Mouse (Mus musculus) gastrocnemius, adult 2 months (tissue): ENCODE measurements at regions not wholly inside any gene's neighbourhood (a gene's known extent, or its start where the extent isn't known, plus 50 kb on each side); places are given as distances from the start of the nearest gene placed in this dataset.

Experiments used
- DNase-seq: peaks from one replicate; pipeline ENCODE4 v3.0.0; 2022
- H3K27ac ChIP-seq: fragments of 200-600 bp; 2 replicates; pipeline ENCODE4 v1.8.1; 2022; ENCODE audit warnings: mild to moderate bottlenecking
- H3K4me3 ChIP-seq: fragments of 200-600 bp; 2 replicates; pipeline ENCODE4 v1.8.1; 2022; ENCODE audit warnings: mild to moderate bottlenecking, moderate library complexity
- CTCF ChIP-seq: fragments of 200-600 bp; IDR thresholded peaks from 2 replicates; pipeline ENCODE4 v1.8.1; 2022; ENCODE audit warnings: antibody characterized with exemption, mild to moderate bottlenecking, moderate library complexity
- intact Hi-C: fragments of 180-260 bp; cut with DNase I; formaldehyde crosslinking; loops from one replicate; pipeline ENCODE4 v1.15.1; 2025

DNA sequence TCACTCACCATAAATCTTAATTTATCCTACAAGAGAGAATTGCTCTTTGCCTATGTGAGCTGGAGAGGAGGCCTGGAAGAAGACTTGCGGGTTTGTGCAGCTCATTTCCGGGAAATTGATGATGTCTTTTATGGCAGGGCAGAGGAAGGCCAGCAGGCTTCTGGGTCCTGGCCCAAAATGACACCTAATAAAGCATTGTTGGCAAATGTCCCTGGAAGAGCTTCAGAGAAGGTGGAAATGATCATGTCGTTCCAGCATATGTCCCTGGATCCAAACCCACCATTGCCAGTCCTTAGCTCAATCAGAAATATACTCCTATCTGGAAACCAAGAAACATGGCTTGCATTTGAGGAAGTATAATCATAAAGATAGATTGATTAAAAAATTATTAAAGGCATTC is 427.9 kb upstream of the 3110018I06Rik start:
- DNase-seq = no peak
- intact Hi-C loops = no loop called here
- TF ChIP-seq CTCF = no peak
- no peak overlapping the region for H3K4me3 ChIP-seq
- H3K27ac ChIP-seq = no peak overlapping the region

DNA sequence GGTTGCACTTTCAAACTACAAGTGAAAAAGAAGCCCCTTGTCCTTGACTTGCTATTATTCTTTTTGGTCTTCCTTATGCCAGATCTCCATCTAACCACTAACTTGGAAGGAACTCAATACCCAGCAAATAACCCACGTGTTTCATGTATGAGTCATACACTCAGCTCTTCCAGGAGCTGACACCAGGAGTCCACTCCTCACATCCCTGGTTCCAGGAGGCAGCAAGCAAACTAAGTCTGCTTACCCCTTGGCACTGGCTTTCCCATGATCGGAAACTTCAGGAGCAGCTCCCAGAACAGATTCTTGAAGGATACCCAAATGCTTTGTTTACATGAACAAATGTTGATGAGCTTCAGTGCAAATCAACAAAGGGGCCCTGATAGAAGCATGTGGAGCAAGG is 421.1 kb upstream of the 3110018I06Rik start:
- Histone ChIP-seq H3K27ac (no peak overlapping the region), H3K4me3 (no peak overlapping the region)
- intact Hi-C loops = no loop called here
- no peak for TF ChIP-seq CTCF
- DNase-seq = no peak

GRCm38 (mm10) chr12:107082541-107082940 is 405.9 kb upstream of the 3110018I06Rik start:
- Histone ChIP-seq H3K4me3 (no peak overlapping the region), H3K27ac (no peak overlapping the region)
- intact Hi-C loops = no loop called here
- TF ChIP-seq CTCF = no peak
- DNase-seq = no peak

DNA sequence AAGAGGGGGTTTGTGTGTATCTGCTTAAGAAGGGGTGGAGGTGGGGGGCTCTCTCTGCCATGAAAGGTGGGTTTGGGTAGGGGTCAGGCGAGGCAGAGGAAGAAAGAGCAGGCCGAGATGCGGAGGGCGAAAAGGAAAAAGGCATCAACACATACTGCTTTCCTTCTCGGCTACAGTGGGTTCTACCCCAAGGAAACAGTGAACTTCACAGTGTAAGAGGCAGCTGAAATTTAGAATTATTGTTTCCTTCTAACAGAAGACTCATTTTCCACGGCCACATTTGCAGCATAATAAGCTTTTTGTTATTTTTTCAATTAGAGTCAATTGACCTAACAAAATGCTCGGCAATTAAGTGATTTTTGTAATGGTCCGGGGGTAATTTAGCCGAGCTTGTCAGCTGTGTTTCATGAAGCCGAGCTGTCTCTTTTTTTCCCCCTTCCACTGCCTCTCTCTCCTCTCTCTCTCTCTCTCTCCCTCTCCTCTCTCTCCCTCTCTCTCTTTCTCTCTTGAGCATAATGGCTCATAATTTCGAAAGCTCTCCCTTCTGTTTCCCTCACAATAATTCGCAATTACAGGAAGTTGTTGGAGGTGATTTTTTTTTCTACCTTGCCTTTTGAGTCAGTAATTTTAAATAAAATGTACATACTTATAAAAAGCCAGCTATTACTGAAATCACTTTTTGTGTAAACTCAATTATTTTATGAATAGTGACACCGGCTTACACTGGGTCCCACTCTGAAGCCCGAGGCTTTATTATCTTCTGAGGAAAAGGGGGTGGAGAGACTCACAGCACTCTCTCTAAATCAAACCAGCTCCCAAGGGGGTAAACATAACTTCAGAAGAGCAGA is 403.1 kb upstream of the 3110018I06Rik start:
- TF ChIP-seq CTCF = no peak
- H3K4me3 ChIP-seq = no peak overlapping the region
- intact Hi-C loops = no loop called here
- no peak for DNase-seq
- H3K27ac ChIP-seq = no peak overlapping the region

DNA sequence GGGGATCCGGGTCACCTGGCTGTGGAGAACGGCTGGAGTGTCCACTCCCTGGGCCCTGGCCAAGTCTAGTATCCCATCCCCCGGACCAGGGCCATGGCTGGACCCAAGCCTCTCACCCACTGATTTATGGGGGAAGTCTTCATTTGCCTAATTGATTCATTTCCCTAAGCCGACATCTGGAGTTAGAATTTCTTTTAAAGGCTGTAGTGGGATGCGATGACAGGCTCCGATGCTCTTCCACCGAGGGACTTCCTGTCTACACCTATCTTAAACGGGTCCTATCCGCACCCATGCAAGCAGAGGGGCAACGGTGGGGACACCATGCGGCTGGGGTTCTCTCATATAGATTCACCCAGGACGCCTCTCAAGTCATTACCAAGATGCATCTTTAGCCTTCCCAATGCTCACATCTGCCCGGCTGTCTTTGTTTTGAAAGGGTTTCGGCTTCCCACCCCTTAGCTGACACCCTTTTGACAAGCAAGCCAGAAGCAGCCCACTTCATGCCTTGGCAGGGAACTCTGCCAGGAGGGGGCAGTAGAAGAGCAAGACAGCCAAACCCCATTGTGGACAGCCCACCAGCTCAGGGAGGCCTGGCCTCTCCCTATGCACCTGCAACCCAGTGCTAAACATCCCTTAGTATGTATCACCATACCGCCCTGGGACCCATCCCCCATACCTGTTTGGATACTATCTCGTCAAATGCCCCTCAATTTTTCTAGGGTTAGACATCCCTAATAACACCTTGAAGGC is 402.4 kb upstream of the 3110018I06Rik start:
- Histone ChIP-seq H3K4me3 (no peak overlapping the region), H3K27ac (no peak overlapping the region)
- DNase-seq = no peak
- TF ChIP-seq CTCF = peak; percentile 22; the same call in 1 of the 2 replicates
- intact Hi-C loops = no loop called here

- H3K27ac ChIP-seq = no peak overlapping the region
- intact Hi-C loops = no loop called here
These were observed 396.3 kb upstream of the 3110018I06Rik start for GRCm38 (mm10) chr12:107092151-107092550.

DNA sequence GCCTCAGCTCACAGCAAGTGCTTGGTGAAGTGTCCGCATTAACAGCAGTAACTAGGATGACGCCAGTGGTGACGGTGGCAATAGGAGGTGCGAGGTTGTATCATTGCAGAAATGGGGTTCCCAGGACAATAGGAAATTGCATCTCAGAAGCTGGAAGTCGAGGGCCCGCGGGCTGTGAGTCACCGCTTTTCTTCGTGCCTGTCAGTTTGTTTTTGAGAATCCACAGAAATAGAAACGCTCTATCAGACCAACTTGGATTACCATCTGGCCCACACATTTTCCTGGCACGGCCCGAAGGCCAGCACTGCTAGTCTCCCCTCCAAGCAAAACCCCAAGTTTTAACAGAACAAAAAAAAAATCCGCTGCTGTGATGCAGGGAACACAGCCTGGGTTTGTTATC is 395.1 kb upstream of the 3110018I06Rik start:
- TF ChIP-seq CTCF = no peak
- H3K27ac ChIP-seq = no peak overlapping the region
- no peak overlapping the region for H3K4me3 ChIP-seq
- no peak for DNase-seq
- intact Hi-C loops = no loop called here

More at GRCm38 (mm10) chr12:107092151-107092550, 396.3 kb upstream of the 3110018I06Rik start:
- DNase-seq = no peak
- H3K4me3 ChIP-seq = no peak overlapping the region
- no peak for TF ChIP-seq CTCF

GRCm38 (mm10) chr12:107095409-107095808 is 393.0 kb upstream of the 3110018I06Rik start:
- TF ChIP-seq CTCF = no peak
- no peak for DNase-seq
- H3K4me3 ChIP-seq = no peak overlapping the region
- intact Hi-C loops = no loop called here
- no peak overlapping the region for H3K27ac ChIP-seq

DNA sequence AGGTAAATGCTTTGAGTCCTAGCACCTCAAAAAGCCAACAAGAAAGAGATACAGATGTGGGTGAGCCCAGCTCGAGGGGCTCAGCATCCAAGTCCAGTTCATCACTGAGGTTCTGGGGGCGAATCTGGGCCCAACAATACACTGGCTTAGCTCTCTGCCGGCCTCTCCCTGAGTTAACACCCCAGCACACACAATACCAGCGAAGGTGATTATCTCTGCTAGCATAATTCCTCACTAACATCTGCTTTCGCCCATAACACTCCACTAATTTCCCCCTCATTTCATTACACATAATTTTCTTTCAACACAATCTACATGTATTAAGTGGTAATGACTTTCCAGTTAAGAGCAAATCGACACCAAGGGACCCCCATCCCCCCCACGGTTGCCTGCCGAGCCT is 383.9 kb upstream of the 3110018I06Rik start:
- TF ChIP-seq CTCF = no peak

DNA sequence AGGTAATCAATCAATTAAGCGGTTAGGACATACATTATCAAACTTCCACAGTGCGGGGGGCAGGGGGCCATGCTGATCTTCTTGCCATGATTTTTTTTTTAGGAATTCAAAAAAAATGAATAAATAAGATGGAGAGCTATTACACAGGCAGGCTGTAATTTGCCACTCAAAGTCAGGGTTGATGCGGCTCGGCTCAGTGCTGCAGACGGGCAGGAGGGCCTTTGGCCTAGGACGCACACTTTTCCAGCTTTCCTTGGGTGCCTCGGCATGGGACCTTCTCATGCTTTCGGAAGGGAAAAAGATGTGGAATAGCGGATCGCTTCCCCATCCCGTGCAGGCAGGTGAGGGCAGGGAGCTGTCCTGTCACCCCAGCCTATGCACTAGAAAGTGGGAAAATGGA is 383.4 kb upstream of the 3110018I06Rik start:
- Histone ChIP-seq H3K4me3 (no peak overlapping the region), H3K27ac (no peak overlapping the region)
- DNase-seq = no peak
- intact Hi-C loops = no loop called here
- TF ChIP-seq CTCF = no peak

More for the DNA sequence above, 383.9 kb upstream of the 3110018I06Rik start:
- H3K4me3 ChIP-seq = no peak overlapping the region
- no peak for DNase-seq
- intact Hi-C loops = no loop called here
- H3K27ac ChIP-seq = no peak overlapping the region

DNA sequence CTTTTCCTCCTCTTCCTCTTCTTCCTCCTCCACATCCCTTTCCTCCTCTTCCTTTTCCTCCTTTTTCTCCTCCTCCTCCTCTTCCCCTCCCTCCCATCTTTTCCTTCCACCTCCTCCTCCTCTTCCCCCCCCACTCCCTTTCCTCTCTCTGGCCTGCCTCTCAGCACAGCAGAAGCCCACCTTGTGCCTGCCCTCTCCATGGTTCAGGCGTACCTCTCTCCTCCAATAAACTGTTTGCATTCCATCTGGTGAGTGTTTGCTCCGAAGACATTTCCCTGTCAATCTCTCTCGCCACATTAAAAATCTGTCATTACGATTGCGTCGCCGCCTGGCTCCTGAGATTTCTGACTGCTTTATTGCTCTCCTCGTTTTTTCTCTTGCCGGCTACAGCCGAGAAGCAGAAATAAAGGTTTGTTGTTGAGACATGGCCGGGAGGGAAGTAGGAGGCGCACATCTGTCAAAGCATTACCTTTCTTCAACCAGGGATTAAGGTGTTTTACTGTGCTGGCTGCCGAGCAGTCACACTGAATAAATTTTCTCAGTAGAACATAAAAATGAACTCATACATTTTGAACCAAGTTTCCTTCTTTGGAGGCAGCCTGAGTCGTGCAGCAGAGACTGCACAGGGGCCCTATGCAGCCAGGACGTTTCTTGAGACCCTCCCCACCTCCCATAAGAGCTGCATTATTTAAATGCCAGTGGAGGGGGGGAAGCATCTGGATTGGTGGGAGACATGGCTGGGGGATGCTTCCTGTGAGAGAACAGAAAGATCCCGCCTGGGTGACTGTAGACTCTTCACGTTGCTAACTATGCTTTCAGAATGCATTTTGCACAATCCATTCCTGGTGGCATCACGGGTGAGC is 376.3 kb upstream of the 3110018I06Rik start:
- TF ChIP-seq CTCF = no peak
- Histone ChIP-seq H3K27ac (no peak overlapping the region), H3K4me3 (no peak overlapping the region)
- no peak for DNase-seq
- intact Hi-C loops = no loop called here

DNA sequence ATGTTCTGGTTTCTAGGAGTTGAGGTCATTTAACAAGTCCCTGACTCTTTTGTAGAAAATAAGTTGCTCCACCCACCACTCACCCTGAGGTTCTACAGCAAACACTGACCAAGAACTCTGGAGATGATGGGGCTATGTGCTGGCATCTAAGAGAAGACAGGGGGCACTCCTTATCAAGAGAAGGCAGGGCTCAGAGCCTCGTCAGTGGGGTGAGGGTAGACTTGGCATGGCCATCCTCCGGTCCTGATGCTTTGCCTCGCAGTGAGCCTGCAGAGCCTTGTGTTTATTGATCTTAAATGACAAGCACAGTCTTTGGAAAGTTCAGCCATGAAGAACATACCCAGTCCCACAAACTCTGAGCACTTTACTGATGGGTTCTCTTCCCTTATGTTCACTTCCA is 370.1 kb upstream of the 3110018I06Rik start:
- intact Hi-C loops = no loop called here

More for the DNA sequence above, 370.1 kb upstream of the 3110018I06Rik start:
- no peak for TF ChIP-seq CTCF
- Histone ChIP-seq H3K4me3 (no peak overlapping the region), H3K27ac (no peak overlapping the region)
- DNase-seq = no peak
